Mouse (Mus musculus) lung, adult 2 months (tissue): ENCODE data around the gene Cnksr3.

Experiments
- CTCF ChIP-seq: fragments of 200-500 bp; IDR thresholded peaks from 2 replicates; pipeline ENCODE4 v1.5.1; 2011; ENCODE audit warnings: mild to moderate bottlenecking, low read length, control low read depth; ENCODE audit not compliant: insufficient read depth
- POLR2A ChIP-seq: fragments of 200-500 bp; IDR thresholded peaks from 2 replicates; pipeline ENCODE4 v1.6.1; 2011; ENCODE audit warnings: low read depth, mild to moderate bottlenecking, control low read depth, low read length, borderline replicate concordance; ENCODE audit errors: extremely low read depth

- TF ChIP-seq CTCF (no peak), POLR2A (no peak)
These were observed 85.8 kb downstream of the Cnksr3 start for GRCm38 (mm10) chr10:7126287-7126686.
